Mouse (Mus musculus) spleen, adult 2 months (tissue): ENCODE measurements around the gene Il21r. TPM values are rescaled to one million over a fixed set of nuclear protein-coding genes. Genes with fewer than 3 reads are reported as not detected.

Source experiments
- DNase-seq, 2 experiments: peaks; one replicate each; pipeline versions ENCODE4 v3.0.0 to v3.0.0-alpha.2; 2012 to 2021; ENCODE audit warnings: low spot score in 2 of 2, low read depth in 1 of 2
- H3K27ac ChIP-seq: fragments of 200-500 bp; 2 replicates; pipeline ENCODE4 v1.5.1; 2012; ENCODE audit warnings: low read length, inconsistent platforms; ENCODE audit not compliant: insufficient read depth
- H3K27me3 ChIP-seq: fragments of 200-500 bp; 2 replicates; pipeline ENCODE4 v1.6.1; 2012; ENCODE audit warnings: mild to moderate bottlenecking, moderate library complexity, low read length, inconsistent platforms; ENCODE audit not compliant: control insufficient read depth, insufficient read depth
- H3K36me3 ChIP-seq: fragments of 200-500 bp; 2 replicates; pipeline ENCODE4 v1.6.1; 2012; ENCODE audit warnings: mild to moderate bottlenecking, low read length, inconsistent platforms; ENCODE audit not compliant: control insufficient read depth, insufficient read depth
- H3K4me1 ChIP-seq: fragments of 200-500 bp; 2 replicates; pipeline ENCODE4 v1.6.1; 2011; ENCODE audit warnings: inconsistent platforms; ENCODE audit not compliant: control insufficient read depth, insufficient read depth, insufficient read length
- H3K4me3 ChIP-seq: fragments of 200-500 bp; 2 replicates; pipeline ENCODE4 v1.5.1; 2011; ENCODE audit warnings: mild to moderate bottlenecking, inconsistent platforms; ENCODE audit not compliant: insufficient read depth, insufficient read length; ENCODE audit errors: extremely low read depth
- CTCF ChIP-seq: fragments of 200-500 bp; IDR thresholded peaks from 2 replicates; pipeline ENCODE4 v1.5.1; 2011; ENCODE audit warnings: mild to moderate bottlenecking, inconsistent platforms; ENCODE audit not compliant: insufficient read depth, insufficient read length, insufficient replicate concordance; ENCODE audit errors: extremely low read depth
- POLR2A ChIP-seq: fragments of 200-500 bp; IDR thresholded peaks from 2 replicates; pipeline ENCODE4 v1.6.1; 2011; ENCODE audit warnings: low read depth, low read length, inconsistent platforms
- WGBS: fragments of 180-500 bp; shearing (Covaris S2); methylation state at CpG from one replicate; pipeline ENCODE4 v1.1.7; 2018; 5-methylcytosine and 5-hydroxymethylcytosine counted together
- polyA plus RNA-seq: library from polyadenylated mRNA; depleted of rRNA; stranded (reverse); fragments of >200 nt; gene quantifications from 2 replicates; pipeline ENCODE4 v1.2.3, GENCODE M21; 2012; rRNA removed

Il21r gene
- polyA plus RNA-seq, 1 experiment, result 138 TPM

GRCm38 (mm10) chr7:125663654-125664053 is 60.4 kb downstream of the Il21r start:
- no peak overlapping the region for H3K4me3 ChIP-seq
- no peaks in the 10 kb centered on the region for H3K27me3 ChIP-seq
- TF ChIP-seq CTCF (no peak), POLR2A (no peak)
- peaks cover 43% of the 10 kb centered on the region for H3K36me3 ChIP-seq
- H3K27ac ChIP-seq, result no peak overlapping the region
- 94% methylated on average over 3 of the region's 3 CpGs for WGBS
- H3K4me1 ChIP-seq, result no peaks in the 10 kb centered on the region
- no peak for DNase-seq

- 96% methylated on average over 6 of the region's 6 CpGs for WGBS
- H3K27me3 ChIP-seq, result no peaks in the 10 kb centered on the region
- DNase-seq, result no peak
- no peaks in the 10 kb centered on the region for H3K4me1 ChIP-seq
- H3K27ac ChIP-seq, result no peak overlapping the region
- TF ChIP-seq CTCF (no peak), POLR2A (no peak)
- no peak overlapping the region for H3K4me3 ChIP-seq
- H3K36me3 ChIP-seq, result peaks cover 69% of the 10 kb centered on the region
Observed at GRCm38 (mm10) chr7:125670865-125671264, 67.6 kb downstream of the Il21r start.

- TF ChIP-seq CTCF (no peak), POLR2A (no peak)
- Histone ChIP-seq H3K4me1 (no peaks in the 10 kb centered on the region), H3K4me3 (no peak overlapping the region), H3K27ac (no peak overlapping the region), H3K36me3 (peaks cover 70% of the 10 kb centered on the region), H3K27me3 (no peaks in the 10 kb centered on the region)
- WGBS, result 80% methylated on average over 8 of the region's 8 CpGs
- DNase-seq, result no peak
Observed at GRCm38 (mm10) chr7:125671396-125671795, 68.2 kb downstream of the Il21r start.

GRCm38 (mm10) chr7:125674916-125675315 is 71.7 kb downstream of the Il21r start:
- Histone ChIP-seq H3K4me1 (no peaks in the 10 kb centered on the region; the same call in 1 of the 2 replicates), H3K36me3 (peaks cover 64% of the 10 kb centered on the region), H3K27ac (no peak overlapping the region), H3K4me3 (no peak overlapping the region), H3K27me3 (no peaks in the 10 kb centered on the region)
- peak; percentile 14 to 43 for DNase-seq
- TF ChIP-seq POLR2A, result no peak
- TF ChIP-seq CTCF, result peak; percentile 47; the same call in 1 of the 2 replicates
- 66% methylated on average over 2 of the region's 2 CpGs for WGBS

GRCm38 (mm10) chr7:125678756-125679155 is 75.5 kb downstream of the Il21r start:
- no peak for DNase-seq
- WGBS, result 93% methylated on average over 8 of the region's 8 CpGs
- Histone ChIP-seq H3K27me3 (no peaks in the 10 kb centered on the region), H3K4me1 (no peaks in the 10 kb centered on the region; the same call in 1 of the 2 replicates), H3K27ac (no peak overlapping the region), H3K4me3 (no peak overlapping the region), H3K36me3 (peaks cover 42% of the 10 kb centered on the region)
- no peak for TF ChIP-seq POLR2A
- TF ChIP-seq CTCF, result no peak

- 63% methylated on average over 9 of the region's 9 CpGs for WGBS
- TF ChIP-seq POLR2A (no peak), CTCF (no peak)
- H3K36me3 ChIP-seq, result peaks cover 35% of the 10 kb centered on the region
- peak in 1 of 2 experiments; percentile 9 for DNase-seq
- no peak overlapping the region for H3K4me3 ChIP-seq
- no peak overlapping the region for H3K27ac ChIP-seq
- no peaks in the 10 kb centered on the region for H3K27me3 ChIP-seq
- no peaks in the 10 kb centered on the region; the same call in 1 of the 2 replicates for H3K4me1 ChIP-seq
Observed at GRCm38 (mm10) chr7:125679936-125680335, 76.7 kb downstream of the Il21r start.

Other genes starting within 250 kb of the Il21r start
- 3.8 and 3.9 TPM in 2 replicates for gene Kdm8, start 158.8 kb upstream of the Il21r start, polyA plus RNA-seq
- gene Nsmce1, start 111.8 kb upstream of the Il21r start, polyA plus RNA-seq, result 38.4 and 42.4 TPM in 2 replicates
- gene Il4ra, start 51.3 kb upstream of the Il21r start, polyA plus RNA-seq, result 83.4 and 91.5 TPM in 2 replicates
- gene Gtf3c1, start 104.4 kb downstream of the Il21r start, polyA plus RNA-seq, result 25.8 and 34.7 TPM in 2 replicates
- gene D430042O09Rik, start 104.5 kb downstream of the Il21r start, polyA plus RNA-seq, result 7.0 and 7.3 TPM in 2 replicates